Mouse (Mus musculus) heart, postnatal 0 days (tissue): Measurements from ENCODE around the gene Camk2g. TPM values are rescaled to one million over a fixed set of nuclear protein-coding genes. Genes with fewer than 3 reads are reported as not detected.
"Not testable (repeated sequence)": the region's sequence is repeated elsewhere in the genome, so short reads cannot be mapped to it uniquely, and the experiment has no call there.

Experiments used
- ATAC-seq: fragments of 200-750 bp; cut with Nextera tagmentation; 2 replicates; pipeline ENCODE4 v1.8.0; 2017; ENCODE audit warnings: low read depth, moderate number of reproducible peaks, moderate library complexity; ENCODE audit not compliant: insufficient read depth
- DNase-seq: peaks from one replicate; pipeline ENCODE4 v3.0.0-alpha.2; 2016; ENCODE audit warnings: low spot score
- H3K27ac ChIP-seq: fragments of 300-500 bp; sonication (generic); 2 replicates; pipeline ENCODE4 v1.5.1; 2014; ENCODE audit warnings: low read depth, mild to moderate bottlenecking
- H3K27me3 ChIP-seq: fragments of 300-500 bp; sonication (generic); 2 replicates; pipeline ENCODE4 v1.6.1; 2014; ENCODE audit warnings: low read length, mixed read lengths; ENCODE audit not compliant: control insufficient read depth, insufficient read depth
- H3K36me3 ChIP-seq: fragments of 300-500 bp; sonication (generic); replicated peaks from 2 replicates; pipeline ENCODE4 v1.6.1; 2014; ENCODE audit warnings: low read length, mixed read lengths; ENCODE audit not compliant: control insufficient read depth, insufficient read depth
- H3K4me1 ChIP-seq: fragments of 300-500 bp; sonication (generic); 2 replicates; pipeline ENCODE4 v1.6.1; 2014; ENCODE audit warnings: antibody characterized with exemption; ENCODE audit not compliant: control insufficient read depth, insufficient read depth
- H3K4me2 ChIP-seq: fragments of 300-500 bp; sonication (generic); 2 replicates; pipeline ENCODE4 v1.6.1; 2014; ENCODE audit warnings: low read depth, mild to moderate bottlenecking, low read length, moderate library complexity
- H3K4me3 ChIP-seq: fragments of 300-500 bp; sonication (generic); 2 replicates; pipeline ENCODE4 v1.5.1; 2014; ENCODE audit warnings: low read depth, low read length
- H3K9ac ChIP-seq: fragments of 300-500 bp; sonication (generic); replicated peaks from 2 replicates; pipeline ENCODE4 v1.6.1; 2014; ENCODE audit warnings: low read depth, low read length, mixed read lengths
- H3K9me3 ChIP-seq: fragments of 300-500 bp; sonication (generic); replicated peaks from 2 replicates; pipeline ENCODE4 v1.6.1; 2016; ENCODE audit warnings: low read length; ENCODE audit not compliant: control insufficient read depth
- CTCF ChIP-seq: IDR thresholded peaks from 2 replicates; pipeline ENCODE4 v1.5.1; 2016; ENCODE audit warnings: antibody characterized with exemption, control low read depth, low read depth
- EP300 ChIP-seq: IDR thresholded peaks from 2 replicates; pipeline ENCODE4 v1.6.1; 2016; ENCODE audit warnings: antibody characterized with exemption, low read depth
- WGBS: fragments of 180-500 bp; shearing (Covaris S2); extraction: QIAGEN DNeasy Blood & Tissue Kit; methylation state at CpG from one replicate; pipeline ENCODE4 v1.1.7; 2014; 5-methylcytosine and 5-hydroxymethylcytosine counted together
- polyA plus RNA-seq: library from polyadenylated mRNA; unstranded; fragments of >200 nt; fragmentation: Nextera tagmentation; extraction: Ambion mirVana; gene quantifications from 2 replicates; pipeline ENCODE4 v1.2.1, GENCODE M21; 2015
- total RNA-seq: library from RNA; depleted of rRNA; stranded (reverse); fragments of >200 nt; gene quantifications from 2 replicates; pipeline ENCODE4 v1.2.3, GENCODE M21; 2014; ENCODE audit warnings: low replicate concordance

Camk2g gene
- total and polyA plus RNA-seq, 2 experiments from 2014 or later = 72.5 to 107 TPM

DNA sequence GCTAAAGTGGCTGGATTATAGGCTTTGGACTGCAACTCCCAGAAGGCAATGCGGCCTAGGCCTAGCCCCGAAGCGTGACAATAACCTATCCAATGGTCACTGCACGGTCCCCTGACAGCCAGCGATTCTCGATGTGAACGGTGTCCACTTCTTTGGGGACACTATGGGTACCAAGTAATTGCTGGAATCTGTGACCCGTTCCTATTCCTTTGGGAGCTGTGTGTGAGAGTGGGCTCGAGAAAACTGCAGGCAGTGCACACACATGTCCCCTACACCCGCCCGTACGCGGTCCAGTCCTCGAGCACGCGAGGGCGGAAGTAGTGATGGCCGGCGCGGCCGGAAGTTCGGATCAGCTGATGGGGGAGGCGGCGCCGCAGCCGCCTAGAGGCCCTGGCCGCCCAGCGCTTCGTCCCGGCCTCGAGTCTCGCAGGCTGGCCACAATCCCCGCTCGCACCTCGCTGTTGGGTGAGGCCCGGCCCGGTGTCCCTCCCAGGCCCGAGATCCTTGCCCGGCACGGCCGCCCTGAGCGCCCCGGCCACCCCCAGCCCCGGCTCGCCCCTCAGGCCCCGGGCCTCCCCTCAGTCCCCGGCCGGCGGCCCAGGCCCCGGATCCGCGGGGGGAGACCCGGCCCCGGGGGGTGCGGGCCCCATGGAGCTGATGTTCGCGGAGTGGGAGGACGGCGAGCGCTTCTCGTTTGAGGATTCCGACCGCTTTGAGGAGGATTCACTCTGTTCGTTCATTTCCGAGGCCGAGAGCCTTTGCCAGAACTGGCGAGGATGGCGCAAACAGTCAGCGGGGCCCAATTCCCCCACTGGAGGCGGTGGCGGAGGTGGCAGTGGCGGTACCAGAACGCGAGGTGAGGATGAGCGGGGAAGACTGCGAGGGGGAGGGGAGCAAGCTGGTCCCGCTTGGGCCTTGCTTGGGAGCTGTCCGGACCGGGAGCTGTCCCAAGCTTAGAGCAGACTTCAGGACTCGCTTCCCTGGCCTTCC, 86.4 kb downstream of the Camk2g start, which contains the start of gene Zswim8:
TSS of gene Zswim8 (plus strand) at position 352 of the 990 bp plus-strand sequence.
- Histone ChIP-seq H3K4me2 (peak within 1 kb of the TSS; percentile 71), H3K27me3 (no peaks in the 10 kb centered on the region), H3K9me3 (no peaks in the 10 kb centered on the region), H3K36me3 (peaks cover 40% of the 10 kb centered on the region), H3K9ac (peak within 1 kb of the TSS; percentile 91), H3K4me3 (peak within 1 kb of the TSS; percentile 74), H3K4me1 (peaks cover 12% of the 10 kb centered on the region), H3K27ac (peak within 1 kb of the TSS; percentile 84)
- TF ChIP-seq EP300 (no peak), CTCF (no peak)
- peak; percentile 86 for ATAC-seq
- 1% methylated on average over 74 of the region's 80 CpGs for WGBS
- DNase-seq = peak; percentile 95

- peak overlapping the region; percentile 97 for H3K27ac ChIP-seq
- 0 out of 2 replicates have a peak, but pooled peaks have one; percentile 9 for TF ChIP-seq EP300
Observed at GRCm38 (mm10) chr14:20703461-20703860, 90.4 kb downstream of the Camk2g start.

DNA sequence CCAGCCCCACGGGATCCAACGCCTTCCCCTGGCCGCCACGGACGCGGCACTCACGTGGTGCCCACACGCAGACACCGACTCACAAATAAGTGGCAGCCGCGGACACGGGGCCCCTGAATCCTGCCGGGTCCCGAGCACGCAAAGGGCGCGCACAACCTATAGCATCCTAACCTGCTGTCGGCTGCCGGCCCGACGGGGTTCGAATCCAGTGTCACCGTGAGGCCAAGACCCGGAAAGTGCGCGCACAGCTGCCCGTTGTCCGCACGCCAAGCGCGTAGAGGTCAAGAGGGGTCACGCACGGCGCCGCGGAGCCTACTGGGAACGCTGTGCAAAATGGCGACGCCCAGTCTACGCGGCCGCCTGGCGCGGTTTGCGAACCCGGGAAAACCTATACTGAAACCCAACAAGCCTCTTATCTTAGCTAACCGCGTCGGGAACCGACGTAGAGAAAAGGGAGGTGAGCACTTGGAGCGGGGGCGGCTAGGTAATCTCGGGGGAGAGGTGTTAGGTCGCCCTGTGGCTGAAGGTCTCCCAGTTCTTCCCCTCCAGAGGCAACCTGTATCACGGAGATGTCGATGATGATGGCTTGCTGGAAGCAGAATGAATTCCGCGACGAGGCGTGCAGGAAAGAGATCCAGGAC, 91.0 kb downstream of the Camk2g start, which contains the start of gene Chchd1:
TSS of gene Chchd1 (plus strand) at position 266 of the 641 bp plus-strand sequence.
- Histone ChIP-seq H3K36me3 (peaks cover 20% of the 10 kb centered on the region), H3K9ac (peak within 1 kb of the TSS; percentile 94), H3K27ac (peak within 1 kb of the TSS; percentile 97), H3K4me1 (peaks cover 17% of the 10 kb centered on the region), H3K4me2 (peak within 1 kb of the TSS; percentile 82), H3K4me3 (peak within 1 kb of the TSS; percentile 78), H3K9me3 (no peaks in the 10 kb centered on the region), H3K27me3 (no peaks in the 10 kb centered on the region)
- WGBS = under 1% methylated on average over 61 of the region's 61 CpGs
- no peak; the same call in 1 of the 2 replicates for TF ChIP-seq EP300
- TF ChIP-seq CTCF = no peak
- ATAC-seq (peak; percentile 79), DNase-seq (peak; percentile 76)

More at GRCm38 (mm10) chr14:20703461-20703860, 90.4 kb downstream of the Camk2g start:
- Histone ChIP-seq H3K4me2 (peak overlapping the region; percentile 82), H3K36me3 (peaks cover 20% of the 10 kb centered on the region), H3K4me3 (peak overlapping the region; percentile 78), H3K4me1 (peaks cover 17% of the 10 kb centered on the region), H3K9ac (peak overlapping the region; percentile 94)
- DNase-seq, H3K9me3 ChIP-seq, H3K27me3 ChIP-seq, ATAC-seq: not testable (repeated sequence)
- 5% methylated on average over 8 of the region's 8 CpGs for WGBS

GRCm38 (mm10) chr14:20702096-20702740, 91.7 kb downstream of the Camk2g start:
- peak; percentile 27 for ATAC-seq
- H3K4me3 ChIP-seq = peak overlapping the region; percentile 78
- peak overlapping the region; percentile 97 for H3K27ac ChIP-seq
- peaks cover 17% of the 10 kb centered on the region for H3K4me1 ChIP-seq
- TF ChIP-seq CTCF (no peak), EP300 (no peak)
- peak overlapping the region; percentile 82 for H3K4me2 ChIP-seq
- peak overlapping the region; percentile 94 for H3K9ac ChIP-seq
- H3K27me3 ChIP-seq = no peaks in the 10 kb centered on the region
- DNase-seq = peak; percentile 59
- 3% methylated on average over 15 of the region's 15 CpGs for WGBS
- H3K36me3 ChIP-seq = peaks cover 20% of the 10 kb centered on the region
- no peaks in the 10 kb centered on the region for H3K9me3 ChIP-seq

GRCm38 (mm10) chr14:20701554-20701953, 92.3 kb downstream of the Camk2g start:
- H3K4me3 ChIP-seq = peak overlapping the region; percentile 78
- H3K9me3 ChIP-seq = no peaks in the 10 kb centered on the region
- 56% methylated on average over 8 of the region's 8 CpGs for WGBS
- no peaks in the 10 kb centered on the region for H3K27me3 ChIP-seq
- H3K4me1 ChIP-seq = peaks cover 21% of the 10 kb centered on the region
- peak overlapping the region; percentile 94 for H3K9ac ChIP-seq
- no peak for TF ChIP-seq EP300
- TF ChIP-seq CTCF = no peak
- peak overlapping the region; percentile 97 for H3K27ac ChIP-seq
- peak overlapping the region; percentile 82 for H3K4me2 ChIP-seq
- no peak for ATAC-seq
- no peak for DNase-seq
- peaks cover 20% of the 10 kb centered on the region for H3K36me3 ChIP-seq
